Mouse (Mus musculus) heart, postnatal 36 days (tissue): ENCODE measurements around the gene Fam20b. TPM values are rescaled to one million over a fixed set of nuclear protein-coding genes. Genes with fewer than 3 reads are reported as not detected.

Experiments
- DNase-seq, 2 experiments: peaks; one replicate each; pipeline ENCODE4 v3.0.0; 2021 to 2022
- intact Hi-C: fragments of 180-260 bp; cut with DNase I; formaldehyde crosslinking; loops from one replicate; pipeline ENCODE4 v1.15.1; 2025
- total RNA-seq, 2 experiments: library from RNA; stranded (reverse); gene quantifications; 2 replicates each; pipeline ENCODE4 v1.2.3; 2021

Fam20b gene
- total RNA-seq, 2 experiments from 2014 or later = 55.4 to 56.6 TPM

DNA sequence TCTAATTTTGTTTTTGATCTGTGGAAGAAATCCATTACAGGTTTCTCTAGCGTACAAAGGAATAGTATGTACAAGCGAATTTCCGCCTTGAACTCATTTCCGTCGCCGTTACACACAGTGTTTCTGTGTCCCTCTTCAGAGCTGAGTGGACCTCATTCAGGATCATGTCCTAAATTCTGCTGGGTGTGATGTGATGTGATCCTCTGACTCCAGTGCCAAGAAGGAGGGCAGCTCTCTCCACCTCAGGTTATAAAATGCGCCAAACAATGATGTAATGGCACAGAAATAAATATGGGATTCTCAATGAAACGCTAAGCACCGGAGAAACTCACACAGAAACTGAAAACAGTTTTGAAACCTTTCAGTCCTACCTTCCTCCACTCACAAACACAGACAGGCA lies 14.7 kb upstream of the Fam20b start:
- intact Hi-C loops = no loop called here
- DNase-seq = no peak

DNA sequence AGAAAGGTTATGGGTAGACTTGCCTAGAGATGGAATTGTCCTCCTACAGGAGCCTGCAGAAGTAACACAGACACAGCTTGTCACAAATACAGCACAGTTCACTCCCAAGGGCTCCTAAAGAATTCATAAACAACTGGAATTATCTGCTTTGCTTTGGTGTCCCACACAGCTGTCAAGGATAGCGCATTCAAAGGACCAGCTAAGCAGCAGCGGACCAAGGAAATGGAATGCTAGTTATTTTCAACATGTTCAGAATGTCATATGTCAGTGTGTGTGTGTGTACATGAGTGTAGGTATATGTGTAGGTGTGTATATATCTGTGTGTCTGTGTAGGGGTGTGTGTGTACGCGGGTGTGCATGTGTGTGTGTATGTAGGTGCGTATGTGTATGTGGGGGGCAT lies 14.1 kb upstream of the Fam20b start:
- intact Hi-C loops = no loop called here

DNA sequence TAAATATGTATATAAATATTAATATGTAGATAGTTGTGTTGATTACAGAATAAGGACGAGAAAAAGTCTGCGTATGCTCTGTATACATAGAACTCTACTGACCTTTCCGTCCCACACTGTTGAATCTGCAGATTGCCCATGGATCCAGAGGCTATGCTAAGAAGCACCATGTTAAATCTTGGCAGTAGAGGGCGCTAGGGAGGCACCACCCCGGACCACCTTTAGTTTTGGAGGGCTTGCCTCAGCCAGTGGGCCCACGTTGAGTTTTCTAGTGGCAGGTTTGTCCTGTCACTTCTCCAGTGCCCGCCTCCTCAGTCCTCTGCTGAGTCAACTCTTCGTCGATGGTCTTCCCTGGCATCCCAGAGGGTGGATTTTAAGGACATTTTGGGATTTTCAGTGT lies 11.9 kb upstream of the Fam20b start:
- no peak for DNase-seq

More for the DNA sequence above, 14.1 kb upstream of the Fam20b start:
- DNase-seq = no peak

GRCm38 (mm10) chr1:156727234-156728108 lies 8.6 kb upstream of the Fam20b start:
- intact Hi-C loops = no loop called here
- DNase-seq = no peak

More for the DNA sequence above, 11.9 kb upstream of the Fam20b start:
- intact Hi-C loops = no loop called here

DNA sequence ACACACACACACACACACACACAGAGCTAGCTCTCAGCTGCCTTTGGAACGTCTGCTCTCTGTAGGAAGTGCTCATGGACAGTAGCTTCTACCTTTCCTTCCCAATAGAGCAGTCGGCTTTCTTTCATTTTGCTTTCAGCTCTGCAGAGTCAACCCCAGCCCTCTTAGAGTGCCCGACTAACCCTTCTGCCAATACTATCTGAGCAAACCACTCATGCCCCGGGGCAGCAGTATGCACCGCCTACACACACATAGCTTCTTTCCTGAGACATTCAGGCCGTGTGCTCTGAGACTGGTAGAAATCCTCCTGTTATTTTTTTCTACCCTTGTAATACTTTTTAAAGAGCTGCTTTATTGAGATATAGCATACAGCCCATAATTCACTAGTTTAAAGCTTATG lies 3.2 kb upstream of the Fam20b start:
- no peak for DNase-seq
- intact Hi-C loops = no loop called here

- DNase-seq = no peak
- intact Hi-C loops = no loop called here
Observed at GRCm38 (mm10) chr1:156720046-156720445, 1.2 kb upstream of the Fam20b start.

- intact Hi-C loops = loop anchor here (2.0 to 5.0 kb wide), 2 partner anchors 46 to 66 kb away; no protein-coding TSS in a partner anchor
- DNase-seq = peak in 1 of 2 experiments; percentile 47
Observed at GRCm38 (mm10) chr1:156718286-156718949, 468 bp downstream of the Fam20b start.

DNA sequence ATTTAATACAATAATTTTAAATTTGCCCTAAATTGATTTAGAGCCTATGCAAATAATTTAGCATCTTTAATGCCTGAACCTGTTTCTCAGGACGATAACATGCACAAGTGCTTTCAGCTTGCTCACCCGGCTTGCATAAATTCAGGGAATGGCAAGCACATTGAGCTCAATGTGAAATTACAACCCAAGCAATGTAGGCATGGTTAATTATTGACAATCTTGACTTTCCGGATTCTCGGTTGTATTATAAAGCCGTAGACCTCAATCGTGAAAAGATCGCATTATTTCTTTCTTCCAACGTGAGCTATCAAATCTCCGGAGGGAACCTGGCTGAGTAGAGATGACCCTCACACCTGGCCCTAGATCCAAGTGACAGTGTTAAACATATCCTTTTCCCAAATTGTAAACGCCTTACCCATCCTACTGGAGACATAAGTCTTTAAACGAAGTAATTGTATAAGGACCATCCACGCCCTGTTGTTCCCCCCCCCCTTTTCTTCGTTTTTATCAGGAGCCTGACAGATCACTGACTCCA lies 1.1 kb downstream of the Fam20b start:
- DNase-seq = no peak
- intact Hi-C loops = loop anchor here (2.0 to 5.0 kb wide), 2 partner anchors 45 to 66 kb away; no protein-coding TSS in a partner anchor

- no peak for DNase-seq
- intact Hi-C loops = loop anchor here (5.0 kb wide), 1 partner anchor 64 kb away; no protein-coding TSS in a partner anchor
Observed at GRCm38 (mm10) chr1:156716681-156717080, 2.2 kb downstream of the Fam20b start.

GRCm38 (mm10) chr1:156710472-156711098 lies 8.3 kb downstream of the Fam20b start:
- intact Hi-C loops = no loop called here
- DNase-seq = no peak

- no peak for DNase-seq
- intact Hi-C loops = no loop called here
Observed at GRCm38 (mm10) chr1:156708672-156709071, 10.2 kb downstream of the Fam20b start.

- intact Hi-C loops = no loop called here
- no peak for DNase-seq
Observed at GRCm38 (mm10) chr1:156705696-156706285, 13.1 kb downstream of the Fam20b start.

- intact Hi-C loops = no loop called here
- no peak for DNase-seq
Observed at GRCm38 (mm10) chr1:156703444-156703843, 15.4 kb downstream of the Fam20b start.

DNA sequence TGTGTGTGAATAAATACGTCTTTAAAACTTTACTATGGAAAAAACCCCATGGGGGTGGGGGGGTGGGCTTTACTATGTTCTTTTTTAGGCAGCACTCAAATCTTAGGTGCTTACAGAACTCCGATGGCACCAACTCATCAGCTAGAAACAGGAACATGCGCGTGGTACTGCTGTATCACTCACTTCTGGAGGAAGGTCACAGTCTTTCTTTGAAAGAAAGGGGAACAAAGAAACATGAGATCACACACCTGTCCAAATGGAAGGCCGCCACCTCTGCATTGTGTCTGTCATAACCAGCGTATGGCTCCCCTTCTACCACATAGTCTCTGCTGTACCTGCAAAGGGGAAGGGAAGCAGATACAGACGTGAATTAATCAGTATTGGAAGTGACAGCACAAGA lies 16.7 kb downstream of the Fam20b start:
- DNase-seq = no peak
- intact Hi-C loops = no loop called here

DNA sequence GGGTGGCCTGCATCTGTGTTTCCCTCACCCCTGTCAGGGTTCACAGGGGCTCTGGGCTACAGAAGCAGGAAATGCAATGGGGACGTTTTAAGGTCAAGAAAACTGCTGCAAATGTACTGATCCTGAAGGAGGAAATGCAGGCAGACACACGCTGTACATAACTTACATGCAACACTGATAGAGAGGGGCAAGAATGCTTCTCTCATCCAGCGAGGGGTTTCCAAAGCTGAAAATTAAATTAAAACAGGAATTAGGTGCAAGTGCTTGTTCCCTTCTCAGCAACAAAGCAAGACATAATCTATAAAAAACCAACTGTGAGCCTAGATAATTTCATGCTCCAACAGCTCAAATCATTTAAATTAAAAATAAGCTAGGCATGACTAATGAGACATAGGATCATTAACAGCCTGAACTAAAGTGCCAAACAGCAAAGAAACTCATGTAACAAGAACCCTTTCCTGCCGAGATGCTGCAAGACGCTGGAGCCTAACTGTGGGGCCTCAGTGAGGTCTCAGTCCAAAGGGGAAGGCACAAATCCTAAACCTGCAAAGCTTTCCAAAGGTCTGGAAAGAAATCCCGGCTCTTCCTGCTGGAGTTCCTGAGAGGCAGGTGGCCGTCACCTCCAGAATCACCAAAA lies 32.7 kb downstream of the Fam20b start:
- intact Hi-C loops = no loop called here
- no peak for DNase-seq

GRCm38 (mm10) chr1:156679599-156679998 lies 39.3 kb downstream of the Fam20b start:
- no peak for DNase-seq
- intact Hi-C loops = loop anchor here (5.0 kb wide), 2 partner anchors 122 to 137 kb away; partner anchors contain the start of gene Abl2

- intact Hi-C loops = loop anchor here (2.0 to 5.0 kb wide), 3 partner anchors 36 to 135 kb away; partner anchors contain the start of gene Abl2
- no peak for DNase-seq
Observed at GRCm38 (mm10) chr1:156677230-156677629, 41.7 kb downstream of the Fam20b start.

- no peak for DNase-seq
- intact Hi-C loops = loop anchor here (2.0 to 5.0 kb wide), 3 partner anchors 36 to 134 kb away; partner anchors contain the start of gene Abl2
Observed at GRCm38 (mm10) chr1:156676596-156676995, 42.3 kb downstream of the Fam20b start.

DNA sequence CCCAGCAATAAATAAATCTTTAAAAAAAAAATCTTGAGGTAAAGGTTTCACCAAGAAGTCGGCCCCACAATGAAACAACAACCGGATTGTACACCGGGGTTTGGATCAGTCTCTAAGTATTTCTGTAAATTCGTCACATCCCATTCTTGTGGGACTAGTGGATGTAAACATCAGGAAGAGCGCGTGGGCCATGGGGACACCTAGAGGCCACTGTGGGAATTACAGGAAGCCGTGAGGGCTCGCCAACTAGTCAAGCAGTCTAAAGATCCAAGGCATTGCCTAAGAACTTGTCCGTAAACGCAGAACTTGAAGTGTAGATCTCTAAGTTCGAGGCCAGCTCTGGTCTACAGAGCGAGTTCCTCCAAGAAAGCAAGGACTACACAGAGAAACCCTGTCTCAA lies 42.7 kb downstream of the Fam20b start:
- DNase-seq = peak; percentile 73 to 77
- intact Hi-C loops = loop anchor here (2.0 to 5.0 kb wide), 3 partner anchors 35 to 134 kb away; partner anchors contain the start of gene Abl2
